Mouse (Mus musculus): ENCODE data around the gene Sema5a. TPM values are rescaled to one million over a fixed set of nuclear protein-coding genes. Genes with fewer than 3 reads are reported as not detected.

Sema5a gene
- polyA plus RNA-seq, 1 experiment from 2014 or later: 24.9 TPM

DNA sequence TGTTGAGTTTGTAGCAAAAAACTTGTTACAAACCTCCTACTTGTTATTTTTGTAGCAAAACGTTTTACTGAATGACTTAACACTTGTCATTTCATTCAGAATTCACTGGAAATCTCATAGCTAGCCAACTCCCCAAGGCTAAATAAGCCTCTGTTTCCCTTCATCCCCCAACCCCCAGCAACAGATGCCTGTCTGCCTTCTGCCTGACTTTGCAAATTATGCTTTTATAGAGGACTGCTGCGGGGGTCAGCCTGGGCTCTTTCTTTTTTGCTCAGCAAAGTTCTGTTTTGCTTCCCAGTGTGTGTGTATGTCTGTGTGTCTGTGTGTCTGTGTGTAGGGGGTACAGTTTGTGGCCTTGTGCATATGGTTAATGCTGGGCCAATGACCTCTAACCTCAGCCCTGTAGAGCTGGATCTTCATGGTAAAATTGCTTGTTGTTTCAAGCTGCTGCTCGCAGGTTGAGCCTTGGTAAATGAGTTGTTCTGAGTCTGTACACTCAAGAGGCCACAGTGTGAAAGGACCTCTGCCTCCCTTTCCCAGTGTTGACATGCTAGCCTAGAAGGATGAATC is 94.2 kb downstream of the Sema5a start:
- WGBS: 54% methylated on average over 3 of the region's 3 CpGs
- Histone ChIP-seq H3K4me1 (ENCODE audit: control insufficient read depth, insufficient read depth, low read length) (no peaks in the 10 kb centered on the region), H3K27me3 (ENCODE audit: control insufficient read depth, insufficient read depth, low read length) (no peaks in the 10 kb centered on the region), H3K4me3 (ENCODE audit: low read depth, low read length) (no peak overlapping the region), H3K27ac (ENCODE audit: low read length) (no peak overlapping the region), H3K36me3 (ENCODE audit: control insufficient read depth, insufficient read depth, low read length) (no peaks in the 10 kb centered on the region), H3K9ac (replicated peaks; ENCODE audit: low read depth, low read length) (no peak overlapping the region), H3K9me3 (ENCODE audit: control insufficient read depth, low read depth, low read length) (no peaks in the 10 kb centered on the region), H3K4me2 (replicated peaks; ENCODE audit: low read depth, low read length) (no peak overlapping the region)
- no peak for ATAC-seq (ENCODE audit: insufficient number of reproducible peaks, insufficient read depth, low FRiP score, low read depth)

DNA sequence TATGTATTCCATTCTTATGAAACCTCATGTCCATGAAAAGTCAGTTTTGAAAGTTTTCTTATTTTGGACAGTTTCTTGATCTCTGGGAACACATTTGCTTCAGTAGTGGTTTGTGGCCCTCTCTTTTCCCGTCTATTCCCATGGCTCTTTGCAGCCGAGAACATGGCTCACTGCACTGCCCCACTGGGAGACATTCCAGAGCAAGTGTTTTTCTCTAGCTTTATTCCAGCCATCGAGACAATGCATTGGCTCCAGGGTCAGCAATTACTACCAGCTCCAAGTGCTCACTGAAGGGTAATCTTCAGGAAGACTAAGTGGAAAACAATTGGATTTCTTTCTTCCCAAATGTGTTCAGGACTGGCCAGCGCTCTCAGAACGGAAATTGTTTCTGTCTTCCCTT is 94.8 kb downstream of the Sema5a start:
- Histone ChIP-seq H3K4me1 (ENCODE audit: control insufficient read depth, insufficient read depth, low read length) (no peaks in the 10 kb centered on the region), H3K9me3 (ENCODE audit: control insufficient read depth, low read depth, low read length) (no peaks in the 10 kb centered on the region), H3K4me3 (ENCODE audit: low read depth, low read length) (no peak overlapping the region), H3K27me3 (ENCODE audit: control insufficient read depth, insufficient read depth, low read length) (no peaks in the 10 kb centered on the region), H3K4me2 (replicated peaks; ENCODE audit: low read depth, low read length) (no peak overlapping the region), H3K36me3 (ENCODE audit: control insufficient read depth, insufficient read depth, low read length) (no peaks in the 10 kb centered on the region), H3K9ac (replicated peaks; ENCODE audit: low read depth, low read length) (no peak overlapping the region), H3K27ac (ENCODE audit: low read length) (no peak overlapping the region)
- no peak for ATAC-seq (ENCODE audit: insufficient number of reproducible peaks, insufficient read depth, low FRiP score, low read depth)
- 66% methylated on average over 5 of the region's 5 CpGs for WGBS

GRCm38 (mm10) chr15:32341423-32341822 is 96.8 kb downstream of the Sema5a start:
- Histone ChIP-seq H3K27ac (ENCODE audit: low read length) (no peak overlapping the region), H3K4me3 (ENCODE audit: low read depth, low read length) (no peak overlapping the region), H3K9ac (replicated peaks; ENCODE audit: low read depth, low read length) (no peak overlapping the region), H3K9me3 (ENCODE audit: control insufficient read depth, low read depth, low read length) (no peaks in the 10 kb centered on the region), H3K36me3 (ENCODE audit: control insufficient read depth, insufficient read depth, low read length) (no peaks in the 10 kb centered on the region), H3K4me1 (ENCODE audit: control insufficient read depth, insufficient read depth, low read length) (no peaks in the 10 kb centered on the region), H3K4me2 (replicated peaks; ENCODE audit: low read depth, low read length) (no peak overlapping the region), H3K27me3 (ENCODE audit: control insufficient read depth, insufficient read depth, low read length) (no peaks in the 10 kb centered on the region)
- WGBS: 79% methylated on average over 2 of the region's 2 CpGs
- no peak for ATAC-seq (ENCODE audit: insufficient number of reproducible peaks, insufficient read depth, low FRiP score, low read depth)

GRCm38 (mm10) chr15:32343544-32343943 is 98.9 kb downstream of the Sema5a start:
- ATAC-seq (ENCODE audit: insufficient number of reproducible peaks, insufficient read depth, low FRiP score, low read depth): no peak
- 72% methylated on average over 5 of the region's 5 CpGs for WGBS
- H3K4me1 ChIP-seq (ENCODE audit: control insufficient read depth, insufficient read depth, low read length): no peaks in the 10 kb centered on the region
- no peaks in the 10 kb centered on the region for H3K9me3 ChIP-seq (ENCODE audit: control insufficient read depth, low read depth, low read length)
- no peak overlapping the region for H3K4me3 ChIP-seq (ENCODE audit: low read depth, low read length)
- H3K27me3 ChIP-seq (ENCODE audit: control insufficient read depth, insufficient read depth, low read length): no peaks in the 10 kb centered on the region
- H3K36me3 ChIP-seq (ENCODE audit: control insufficient read depth, insufficient read depth, low read length): no peaks in the 10 kb centered on the region
- H3K4me2 ChIP-seq (replicated peaks; ENCODE audit: low read depth, low read length): no peak overlapping the region
- no peak overlapping the region for H3K27ac ChIP-seq (ENCODE audit: low read length)
- H3K9ac ChIP-seq (replicated peaks; ENCODE audit: low read depth, low read length): no peak overlapping the region

- Histone ChIP-seq H3K4me3 (ENCODE audit: low read depth, low read length) (no peak overlapping the region), H3K27ac (ENCODE audit: low read length) (no peak overlapping the region), H3K9ac (replicated peaks; ENCODE audit: low read depth, low read length) (no peak overlapping the region), H3K9me3 (ENCODE audit: control insufficient read depth, low read depth, low read length) (no peaks in the 10 kb centered on the region), H3K27me3 (ENCODE audit: control insufficient read depth, insufficient read depth, low read length) (no peaks in the 10 kb centered on the region), H3K4me2 (replicated peaks; ENCODE audit: low read depth, low read length) (no peak overlapping the region), H3K4me1 (ENCODE audit: control insufficient read depth, insufficient read depth, low read length) (no peaks in the 10 kb centered on the region), H3K36me3 (ENCODE audit: control insufficient read depth, insufficient read depth, low read length) (no peaks in the 10 kb centered on the region)
- 83% methylated on average over 5 of the region's 5 CpGs for WGBS
- no peak for ATAC-seq (ENCODE audit: insufficient number of reproducible peaks, insufficient read depth, low FRiP score, low read depth)
These were observed 102.7 kb downstream of the Sema5a start for GRCm38 (mm10) chr15:32347315-32347714.

DNA sequence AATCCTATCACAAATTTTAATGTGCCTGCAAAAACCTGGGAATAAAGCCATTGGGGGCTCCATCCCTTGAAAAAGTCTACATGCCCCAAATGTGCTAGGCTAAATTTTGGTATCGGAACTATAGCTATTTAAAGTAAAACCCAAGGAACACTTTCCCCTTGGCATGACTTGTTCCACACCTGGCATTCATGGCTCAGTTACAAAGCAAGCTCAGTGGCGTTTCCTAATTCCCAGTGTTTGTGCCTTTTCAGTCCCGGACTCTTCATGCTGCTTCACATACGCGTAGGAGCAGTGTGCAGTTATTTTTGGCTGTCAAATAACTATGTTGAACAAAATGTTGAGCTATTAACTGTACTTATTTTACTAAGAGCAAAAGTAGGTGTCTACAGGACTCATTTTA is 104.7 kb downstream of the Sema5a start:
- H3K27ac ChIP-seq (ENCODE audit: low read length): no peak overlapping the region
- no peak overlapping the region for H3K4me3 ChIP-seq (ENCODE audit: low read depth, low read length)
- no peaks in the 10 kb centered on the region for H3K27me3 ChIP-seq (ENCODE audit: control insufficient read depth, insufficient read depth, low read length)
- WGBS: 96% methylated on average over 5 of the region's 5 CpGs
- H3K9ac ChIP-seq (replicated peaks; ENCODE audit: low read depth, low read length): no peak overlapping the region
- H3K4me1 ChIP-seq (ENCODE audit: control insufficient read depth, insufficient read depth, low read length): no peaks in the 10 kb centered on the region
- H3K9me3 ChIP-seq (ENCODE audit: control insufficient read depth, low read depth, low read length): no peaks in the 10 kb centered on the region
- no peak for ATAC-seq (ENCODE audit: insufficient number of reproducible peaks, insufficient read depth, low FRiP score, low read depth)
- H3K36me3 ChIP-seq (ENCODE audit: control insufficient read depth, insufficient read depth, low read length): no peaks in the 10 kb centered on the region
- H3K4me2 ChIP-seq (replicated peaks; ENCODE audit: low read depth, low read length): no peak overlapping the region

- no peak overlapping the region for H3K27ac ChIP-seq (ENCODE audit: low read length)
- no peaks in the 10 kb centered on the region for H3K4me1 ChIP-seq (ENCODE audit: control insufficient read depth, insufficient read depth, low read length)
- no peaks in the 10 kb centered on the region for H3K36me3 ChIP-seq (ENCODE audit: control insufficient read depth, insufficient read depth, low read length)
- no peaks in the 10 kb centered on the region for H3K9me3 ChIP-seq (ENCODE audit: control insufficient read depth, low read depth, low read length)
- 50% methylated on average over 8 of the region's 8 CpGs for WGBS
- H3K4me3 ChIP-seq (ENCODE audit: low read depth, low read length): no peak overlapping the region
- H3K4me2 ChIP-seq (replicated peaks; ENCODE audit: low read depth, low read length): no peak overlapping the region
- H3K27me3 ChIP-seq (ENCODE audit: control insufficient read depth, insufficient read depth, low read length): no peaks in the 10 kb centered on the region
- ATAC-seq (ENCODE audit: insufficient number of reproducible peaks, insufficient read depth, low FRiP score, low read depth): no peak
- H3K9ac ChIP-seq (replicated peaks; ENCODE audit: low read depth, low read length): no peak overlapping the region
These were observed 108.4 kb downstream of the Sema5a start for GRCm38 (mm10) chr15:32352995-32353394.

DNA sequence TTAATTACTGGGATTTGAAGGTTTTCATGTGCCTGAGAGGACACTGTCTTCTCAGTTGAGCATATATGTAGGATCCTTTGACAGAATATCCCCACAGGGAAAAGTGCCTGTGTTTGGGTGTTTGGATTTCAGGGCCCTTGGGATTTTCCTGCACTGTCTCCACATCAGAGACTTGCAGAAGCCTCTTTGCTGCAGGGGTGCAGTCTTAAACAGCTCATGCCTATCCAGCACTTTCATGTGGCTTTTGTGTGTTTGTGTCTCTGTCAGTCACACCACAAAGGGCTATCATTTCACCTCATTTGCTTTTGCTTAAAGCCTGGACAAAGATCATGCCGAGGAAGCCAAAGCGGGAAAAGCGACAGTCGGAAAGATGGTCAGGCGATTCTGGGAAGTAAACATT is 108.9 kb downstream of the Sema5a start:
- no peak overlapping the region for H3K27ac ChIP-seq (ENCODE audit: low read length)
- H3K9me3 ChIP-seq (ENCODE audit: control insufficient read depth, low read depth, low read length): no peaks in the 10 kb centered on the region
- ATAC-seq (ENCODE audit: insufficient number of reproducible peaks, insufficient read depth, low FRiP score, low read depth): no peak
- H3K9ac ChIP-seq (replicated peaks; ENCODE audit: low read depth, low read length): no peak overlapping the region
- no peak overlapping the region for H3K4me2 ChIP-seq (replicated peaks; ENCODE audit: low read depth, low read length)
- H3K27me3 ChIP-seq (ENCODE audit: control insufficient read depth, insufficient read depth, low read length): no peaks in the 10 kb centered on the region
- H3K4me1 ChIP-seq (ENCODE audit: control insufficient read depth, insufficient read depth, low read length): no peaks in the 10 kb centered on the region
- H3K36me3 ChIP-seq (ENCODE audit: control insufficient read depth, insufficient read depth, low read length): no peaks in the 10 kb centered on the region
- H3K4me3 ChIP-seq (ENCODE audit: low read depth, low read length): no peak overlapping the region
- 49% methylated on average over 5 of the region's 5 CpGs for WGBS

DNA sequence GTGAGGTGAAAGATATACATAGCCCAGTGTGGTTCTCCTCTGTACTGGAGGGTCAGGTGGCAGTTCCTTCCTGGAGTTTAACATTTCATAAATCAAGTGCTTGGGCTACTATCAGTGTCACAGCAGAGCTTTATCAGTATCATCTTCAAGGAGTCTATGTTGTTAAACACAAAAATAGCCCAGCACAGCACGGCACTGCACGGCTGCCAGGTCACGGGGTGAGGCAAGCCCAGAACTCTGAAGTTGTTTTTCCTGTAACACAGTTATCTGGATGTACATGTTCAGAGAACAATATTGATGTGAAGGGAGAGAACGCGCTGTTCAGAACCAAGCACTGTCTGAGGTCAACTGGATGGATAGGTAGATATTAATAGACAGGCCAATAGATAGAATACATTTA is 112.2 kb downstream of the Sema5a start:
- ATAC-seq (ENCODE audit: insufficient number of reproducible peaks, insufficient read depth, low FRiP score, low read depth): no peak
- Histone ChIP-seq H3K9me3 (ENCODE audit: control insufficient read depth, low read depth, low read length) (no peaks in the 10 kb centered on the region), H3K27me3 (ENCODE audit: control insufficient read depth, insufficient read depth, low read length) (no peaks in the 10 kb centered on the region), H3K36me3 (ENCODE audit: control insufficient read depth, insufficient read depth, low read length) (no peaks in the 10 kb centered on the region), H3K4me1 (ENCODE audit: control insufficient read depth, insufficient read depth, low read length) (no peaks in the 10 kb centered on the region), H3K4me3 (ENCODE audit: low read depth, low read length) (no peak overlapping the region), H3K9ac (replicated peaks; ENCODE audit: low read depth, low read length) (no peak overlapping the region), H3K4me2 (replicated peaks; ENCODE audit: low read depth, low read length) (no peak overlapping the region), H3K27ac (ENCODE audit: low read length) (no peak overlapping the region)
- 76% methylated on average over 5 of the region's 5 CpGs for WGBS
